Mouse (Mus musculus) kidney, embryonic 15.5 days (tissue): ENCODE results near the gene Gnas. TPM values are rescaled to one million over a fixed set of nuclear protein-coding genes. Genes with fewer than 3 reads are reported as not detected.
A peak's percentile ranks its signal among the peaks of the same experiment; 100 is the strongest.
"Not testable (repeated sequence)": the region's sequence is repeated elsewhere in the genome, so short reads cannot be mapped to it uniquely, and the experiment has no call there.

Source experiments
- ATAC-seq: fragments of 200-750 bp; cut with Nextera tagmentation; replicated peaks from 2 replicates; pipeline ENCODE4 v1.8.0; 2017; ENCODE audit warnings: moderate TSS enrichment; ENCODE audit not compliant: low FRiP score
- H3K27ac ChIP-seq: fragments of 300-500 bp; sonication (generic); 2 replicates; pipeline ENCODE4 v1.5.1; 2015; ENCODE audit warnings: mild to moderate bottlenecking, inconsistent platforms
- H3K27me3 ChIP-seq: fragments of 300-500 bp; sonication (generic); 2 replicates; pipeline ENCODE4 v1.6.1; 2015; ENCODE audit warnings: inconsistent platforms
- H3K36me3 ChIP-seq: fragments of 300-500 bp; sonication (generic); 2 replicates; pipeline ENCODE4 v1.6.1; 2015; ENCODE audit warnings: inconsistent platforms
- H3K4me1 ChIP-seq: fragments of 300-500 bp; sonication (generic); 2 replicates; pipeline ENCODE4 v1.6.1; 2015; ENCODE audit warnings: inconsistent platforms
- H3K4me2 ChIP-seq: fragments of 300-500 bp; sonication (generic); 2 replicates; pipeline ENCODE4 v1.6.1; 2015; ENCODE audit warnings: moderate library complexity, mild to moderate bottlenecking, inconsistent platforms
- H3K4me3 ChIP-seq: fragments of 300-500 bp; sonication (generic); replicated peaks from 2 replicates; pipeline ENCODE4 v1.5.1; 2015; ENCODE audit warnings: mild to moderate bottlenecking, inconsistent platforms
- H3K9ac ChIP-seq: fragments of 300-500 bp; sonication (generic); 2 replicates; pipeline ENCODE4 v1.6.1; 2015; ENCODE audit warnings: mild to moderate bottlenecking, inconsistent platforms
- H3K9me3 ChIP-seq: fragments of 300-500 bp; sonication (generic); replicated peaks from 2 replicates; pipeline ENCODE4 v1.6.1; 2016; ENCODE audit warnings: inconsistent platforms
- WGBS: fragments of 180-500 bp; shearing (Covaris S2); methylation state at CpG from one replicate; pipeline ENCODE4 v1.1.7; 2015; ENCODE audit warnings: mixed read lengths; 5-methylcytosine and 5-hydroxymethylcytosine counted together
- polyA plus RNA-seq: library from polyadenylated mRNA; unstranded; fragments of >200 nt; fragmentation: Nextera tagmentation; extraction: Ambion mirVana; gene quantifications from 2 replicates; pipeline ENCODE4 v1.2.1, GENCODE M21; 2015

Gene Gnas
- polyA plus RNA-seq, 1 experiment from 2014 or later: 1,642 TPM

- Histone ChIP-seq H3K9me3 (no peaks in the 10 kb centered on the region), H3K27me3 (peaks cover 3% of the 10 kb centered on the region), H3K4me2 (no peak overlapping the region), H3K4me1 (peaks cover 13% of the 10 kb centered on the region), H3K9ac (no peak overlapping the region), H3K36me3 (no peaks in the 10 kb centered on the region), H3K27ac (no peak overlapping the region), H3K4me3 (no peak overlapping the region)
- ATAC-seq: peak; percentile 43; the same call in 1 of the 2 replicates
- WGBS: 69% methylated on average over 1 of the region's 1 CpGs
Observed at GRCm38 (mm10) chr2:174311613-174312012, 27.5 kb downstream of the Gnas start.

GRCm38 (mm10) chr2:174312118-174312647, 28.1 kb downstream of the Gnas start:
- Histone ChIP-seq H3K4me3 (no peak overlapping the region), H3K4me2 (no peak overlapping the region)

DNA sequence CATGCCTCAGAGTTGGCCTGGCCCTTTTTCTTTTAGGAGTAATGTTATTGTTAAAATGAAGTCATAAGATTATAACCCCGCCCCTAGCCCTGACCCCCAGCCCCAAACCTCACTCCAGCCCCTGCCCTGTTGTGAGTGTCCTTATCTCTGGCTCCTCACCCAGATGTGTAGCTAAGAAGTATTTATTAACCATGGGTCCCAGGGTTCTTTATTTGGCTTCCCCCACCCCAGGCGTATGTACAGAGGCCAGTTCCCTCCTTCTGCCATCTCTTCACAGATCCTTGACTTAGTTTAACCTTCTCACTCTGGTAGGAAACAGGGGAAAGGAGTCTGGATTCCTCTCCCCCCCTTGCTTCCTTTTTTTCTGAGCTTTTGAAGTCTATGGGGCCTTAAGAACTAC, 28.5 kb downstream of the Gnas start:
- Histone ChIP-seq H3K4me1 (peaks cover 23% of the 10 kb centered on the region), H3K27ac (no peak overlapping the region), H3K9me3 (no peaks in the 10 kb centered on the region), H3K4me3 (no peak overlapping the region), H3K27me3 (peaks cover 3% of the 10 kb centered on the region), H3K9ac (no peak overlapping the region), H3K4me2 (no peak overlapping the region), H3K36me3 (no peaks in the 10 kb centered on the region)
- ATAC-seq: 0 out of 2 replicates have a peak, but pooled peaks have one; percentile 38
- 71% methylated on average over 2 of the region's 2 CpGs for WGBS

More at GRCm38 (mm10) chr2:174312118-174312647, 28.1 kb downstream of the Gnas start:
- H3K9me3 ChIP-seq: no peaks in the 10 kb centered on the region
- ATAC-seq: peak; percentile 71; the same call in 1 of the 2 replicates
- peaks cover 3% of the 10 kb centered on the region for H3K27me3 ChIP-seq
- no peak overlapping the region for H3K27ac ChIP-seq
- H3K9ac ChIP-seq: no peak overlapping the region
- H3K36me3 ChIP-seq: no peaks in the 10 kb centered on the region
- peaks cover 19% of the 10 kb centered on the region for H3K4me1 ChIP-seq
- 28% methylated on average over 4 of the region's 4 CpGs for WGBS

GRCm38 (mm10) chr2:174315445-174315844, 31.3 kb downstream of the Gnas start:
- not testable (repeated sequence) for H3K4me2 ChIP-seq, H3K9me3 ChIP-seq, H3K27ac ChIP-seq, ATAC-seq, H3K36me3 ChIP-seq, H3K4me3 ChIP-seq, H3K9ac ChIP-seq, H3K27me3 ChIP-seq
- peaks cover 23% of the 10 kb centered on the region for H3K4me1 ChIP-seq

DNA sequence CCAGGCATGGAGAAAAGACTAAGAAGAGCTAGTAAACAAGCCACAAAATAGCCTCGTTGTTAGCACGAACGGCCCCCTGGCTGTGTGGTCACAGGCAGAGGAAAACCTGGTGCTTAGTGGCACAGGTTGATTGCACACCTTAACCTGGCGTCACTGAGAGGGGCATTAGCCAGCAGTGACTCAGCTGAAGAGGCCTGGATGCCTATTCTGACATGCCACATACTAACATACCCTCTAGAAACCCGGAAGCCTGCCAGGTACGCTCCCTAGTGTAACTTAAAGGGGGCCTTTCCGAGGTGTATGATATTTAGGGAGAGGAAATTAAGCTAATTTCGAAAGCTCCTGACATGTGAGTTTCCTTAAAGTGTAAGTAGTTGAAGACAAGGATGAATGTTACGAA, 32.5 kb downstream of the Gnas start:
- H3K27me3 ChIP-seq: no peaks in the 10 kb centered on the region
- ATAC-seq: no peak
- no peak overlapping the region for H3K4me3 ChIP-seq
- H3K9ac ChIP-seq: no peak overlapping the region
- 89% methylated on average over 9 of the region's 9 CpGs for WGBS
- no peak overlapping the region for H3K27ac ChIP-seq
- no peak overlapping the region for H3K4me2 ChIP-seq
- peaks cover 20% of the 10 kb centered on the region for H3K4me1 ChIP-seq
- no peaks in the 10 kb centered on the region; the same call in 1 of the 2 replicates for H3K36me3 ChIP-seq
- H3K9me3 ChIP-seq: no peaks in the 10 kb centered on the region

DNA sequence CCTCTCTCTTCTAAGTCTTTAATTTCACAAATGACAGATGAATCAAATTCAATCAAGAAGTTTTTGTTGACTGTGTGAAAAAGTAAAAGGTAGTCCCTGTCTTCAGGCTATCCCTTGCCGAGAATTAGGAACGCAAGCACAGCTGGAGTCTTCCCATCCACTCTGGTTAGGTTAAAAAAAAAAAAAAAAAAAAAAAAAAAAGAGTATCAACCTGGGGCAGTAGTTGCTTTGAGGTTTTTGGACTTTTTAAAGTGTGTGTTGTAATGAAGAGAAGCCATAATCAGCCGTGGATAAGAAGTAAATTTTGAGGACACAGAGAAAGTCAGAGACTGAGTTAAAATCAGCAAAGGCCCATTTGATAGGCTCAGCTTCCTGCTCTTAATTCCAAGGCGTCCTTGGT, 41.9 kb downstream of the Gnas start:
- H3K4me1 ChIP-seq: peaks cover 21% of the 10 kb centered on the region
- peak overlapping the region; percentile 88 for H3K4me3 ChIP-seq
- 64% methylated on average over 4 of the region's 4 CpGs for WGBS
- no peak for ATAC-seq
- no peaks in the 10 kb centered on the region for H3K27me3 ChIP-seq
- peaks cover 4% of the 10 kb centered on the region; the same call in 1 of the 2 replicates for H3K36me3 ChIP-seq
- H3K9ac ChIP-seq: no peak overlapping the region
- H3K9me3 ChIP-seq: no peaks in the 10 kb centered on the region
- no peak overlapping the region for H3K27ac ChIP-seq
- H3K4me2 ChIP-seq: peak overlapping the region; percentile 75

GRCm38 (mm10) chr2:174326481-174326880, 42.4 kb downstream of the Gnas start:
- peaks cover 4% of the 10 kb centered on the region; the same call in 1 of the 2 replicates for H3K36me3 ChIP-seq
- ATAC-seq: no peak
- peak overlapping the region; percentile 38; the same call in 1 of the 2 replicates for H3K9ac ChIP-seq
- no peaks in the 10 kb centered on the region for H3K9me3 ChIP-seq
- peak overlapping the region; percentile 75 for H3K4me2 ChIP-seq
- H3K27me3 ChIP-seq: no peaks in the 10 kb centered on the region
- peaks cover 21% of the 10 kb centered on the region for H3K4me1 ChIP-seq
- H3K27ac ChIP-seq: no peak overlapping the region
- WGBS: 55% methylated on average over 8 of the region's 8 CpGs
- H3K4me3 ChIP-seq: peak overlapping the region; percentile 88

- 58% methylated on average over 64 of the region's 64 CpGs for WGBS
Observed at GRCm38 (mm10) chr2:174327295-174327981, 43.3 kb downstream of the Gnas start.

GRCm38 (mm10) chr2:174328358-174328905, 44.3 kb downstream of the Gnas start:
- WGBS: 39% methylated on average over 46 of the region's 46 CpGs
- H3K27ac ChIP-seq: peak overlapping the region; percentile 99
- peak overlapping the region; percentile 88 for H3K4me3 ChIP-seq
- H3K36me3 ChIP-seq: peaks cover 4% of the 10 kb centered on the region; the same call in 1 of the 2 replicates
- H3K9me3 ChIP-seq: no peaks in the 10 kb centered on the region
- peak overlapping the region; percentile 99 for H3K9ac ChIP-seq
- no peak for ATAC-seq
- peak overlapping the region; percentile 75 for H3K4me2 ChIP-seq
- H3K27me3 ChIP-seq: no peaks in the 10 kb centered on the region
- H3K4me1 ChIP-seq: peaks cover 39% of the 10 kb centered on the region

More at GRCm38 (mm10) chr2:174327295-174327981, 43.3 kb downstream of the Gnas start:
- peak; percentile 28 for ATAC-seq
- Histone ChIP-seq H3K4me3 (peak overlapping the region; percentile 88), H3K4me1 (peaks cover 29% of the 10 kb centered on the region), H3K27ac (peak overlapping the region; percentile 59), H3K27me3 (no peaks in the 10 kb centered on the region), H3K9me3 (no peaks in the 10 kb centered on the region), H3K4me2 (peak overlapping the region; percentile 75), H3K9ac (peak overlapping the region; percentile 61), H3K36me3 (peaks cover 4% of the 10 kb centered on the region; the same call in 1 of the 2 replicates)

DNA sequence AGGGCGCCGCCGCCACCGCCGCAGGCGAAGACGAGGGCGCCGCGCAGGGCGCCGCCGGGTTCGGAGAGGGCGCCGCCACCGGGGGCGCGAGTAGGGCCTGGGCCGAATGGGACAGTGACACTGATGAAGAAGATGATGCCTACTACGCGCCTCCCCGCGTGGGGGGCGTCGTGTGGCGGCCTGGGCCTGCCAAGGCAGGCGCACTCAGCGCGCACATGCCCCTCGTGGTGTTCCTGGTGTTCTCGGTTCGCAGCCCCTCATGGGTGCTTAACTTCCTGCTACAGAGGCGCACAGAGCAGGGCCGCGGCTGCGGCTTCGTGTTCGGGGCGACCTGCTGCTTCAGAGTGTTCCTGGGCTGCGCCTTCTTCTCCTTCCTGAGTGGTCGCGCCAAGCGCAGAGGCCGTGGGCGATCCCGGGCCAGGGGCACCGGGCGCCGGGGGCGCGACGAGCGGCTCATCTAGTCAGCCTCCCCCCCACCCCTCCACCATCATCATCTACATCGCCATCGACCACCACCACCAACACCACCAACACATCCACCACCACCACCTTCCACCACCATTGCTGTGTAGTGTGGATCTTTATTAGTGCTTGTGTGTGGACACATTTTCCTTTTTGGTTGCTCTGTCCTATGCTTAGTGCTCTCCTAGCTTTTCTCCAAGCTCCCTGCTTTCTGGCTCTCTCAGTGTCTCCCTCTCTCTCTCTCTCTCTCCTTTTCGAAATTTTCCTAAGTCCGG, 45.0 kb downstream of the Gnas start:
- peak; percentile 10; the same call in 1 of the 2 replicates for ATAC-seq
- H3K27me3 ChIP-seq: no peaks in the 10 kb centered on the region
- 46% methylated on average over 55 of the region's 58 CpGs for WGBS
- H3K9me3 ChIP-seq: no peaks in the 10 kb centered on the region
- H3K27ac ChIP-seq: peak overlapping the region; percentile 99
- peak overlapping the region; percentile 88 for H3K4me3 ChIP-seq
- H3K9ac ChIP-seq: peak overlapping the region; percentile 99
- peaks cover 6% of the 10 kb centered on the region; the same call in 1 of the 2 replicates for H3K36me3 ChIP-seq
- peak overlapping the region; percentile 75 for H3K4me2 ChIP-seq
- peaks cover 46% of the 10 kb centered on the region for H3K4me1 ChIP-seq

GRCm38 (mm10) chr2:174329663-174330615, 45.8 kb downstream of the Gnas start:
- H3K36me3 ChIP-seq: peaks cover 15% of the 10 kb centered on the region
- H3K9ac ChIP-seq: peak overlapping the region; percentile 99
- H3K4me1 ChIP-seq: peaks cover 54% of the 10 kb centered on the region
- no peaks in the 10 kb centered on the region for H3K9me3 ChIP-seq
- peak; percentile 86 for ATAC-seq
- H3K4me2 ChIP-seq: peak overlapping the region; percentile 75
- peak overlapping the region; percentile 88 for H3K4me3 ChIP-seq
- WGBS: under 1% methylated on average over 85 of the region's 131 CpGs
- no peaks in the 10 kb centered on the region for H3K27me3 ChIP-seq
- H3K27ac ChIP-seq: peak overlapping the region; percentile 99
